Mouse (Mus musculus) cerebellum, adult 2 months (tissue): ENCODE data around the gene Col4a2.

Source experiments
- CTCF ChIP-seq: fragments of 200-500 bp; IDR thresholded peaks from 2 replicates; pipeline ENCODE4 v1.5.1; 2011; ENCODE audit warnings: low read depth, mild to moderate bottlenecking, control low read depth, low read length, moderate library complexity, borderline replicate concordance; ENCODE audit not compliant: insufficient read depth
- POLR2A ChIP-seq: fragments of 200-500 bp; IDR thresholded peaks from 2 replicates; pipeline ENCODE4 v1.6.1; 2011; ENCODE audit warnings: low read length, control low read depth, borderline replicate concordance; ENCODE audit not compliant: insufficient read depth

GRCm38 (mm10) chr8:11344459-11344858, 31.9 kb downstream of the Col4a2 start:
- TF ChIP-seq CTCF (no peak), POLR2A (no peak)
